20 mouse cellular contexts compared by ENCODE assay signal in genomic region chr7:84421291-84421665, GRCm38 (mm10). TPM values are rescaled to one million over a fixed set of nuclear protein-coding genes. Genes with fewer than 3 reads are reported as not detected.
DNase-seq lines count a peak whose midpoint lies in the region; ATAC-seq and TF ChIP-seq lines count a peak whose summit lies in the region.
"Had no signal": no experiment of that assay in that cellular context is flagged by ENCODE, and none has a peak within 500 bp of the region (broad histone marks: within the 10 kb centered on the region; RNA-seq: fewer than 3 reads in every experiment).

No protein-coding gene starts in this region.

- H3K9me3 ChIP-seq in CH12.LX (replicated peaks; ENCODE audit: low read length) = peaks cover 5% of the 10 kb centered on the region
- H3K9me3 ChIP-seq in intestine, embryonic 15.5 days = no peaks in the 10 kb centered on the region
- H3K9me3 ChIP-seq in heart, embryonic 11.5 days (replicated peaks; ENCODE audit: control insufficient read depth, low read length) = no peaks in the 10 kb centered on the region
- H3K9me3 ChIP-seq: embryonic facial prominence, embryonic 13.5 days; forebrain, embryonic 12.5 days; heart, embryonic 12.5 days; hindbrain, embryonic 12.5 days had no signal

- no peak for TF ChIP-seq POLR2A in CH12.LX (IDR thresholded peaks at IDR 0.05; ENCODE audit: low read depth, low read length)
- no peak for TF ChIP-seq POLR2A in small intestine, adult 2 months (IDR thresholded peaks at IDR 0.05; ENCODE audit: low read depth, low read length)

- H3K9ac ChIP-seq in CH12.LX (ENCODE audit: insufficient read depth, low read depth) = no peak overlapping the region
- H3K9ac ChIP-seq in intestine, embryonic 15.5 days = no peak overlapping the region
- no peak overlapping the region for H3K9ac ChIP-seq in heart, embryonic 11.5 days (ENCODE audit: low read depth, low read length)
- H3K9ac ChIP-seq: embryonic facial prominence, embryonic 13.5 days; forebrain, embryonic 12.5 days; heart, embryonic 12.5 days; hindbrain, embryonic 12.5 days had no signal

- H3K36me3 ChIP-seq in CH12.LX (replicated peaks in 1 of 2; ENCODE audit: control insufficient read depth in 1 of 2, insufficient read depth in 1 of 2, low read length in 1 of 2) = no peaks in the 10 kb centered on the region
- H3K36me3 ChIP-seq in intestine, embryonic 15.5 days = no peaks in the 10 kb centered on the region
- H3K36me3 ChIP-seq in small intestine, adult 2 months (ENCODE audit: control insufficient read depth, insufficient read depth, low read length) = no peaks in the 10 kb centered on the region
- H3K36me3 ChIP-seq in heart, embryonic 11.5 days (ENCODE audit: control insufficient read depth, insufficient read depth, low read length) = no peaks in the 10 kb centered on the region
- H3K36me3 ChIP-seq: embryonic facial prominence, embryonic 13.5 days; forebrain, embryonic 12.5 days; heart, embryonic 12.5 days; hindbrain, embryonic 12.5 days had no signal

- no peaks in the 10 kb centered on the region for H3K27me3 ChIP-seq in CH12.LX (replicated peaks)
- H3K27me3 ChIP-seq in intestine, embryonic 15.5 days (replicated peaks) = no peaks in the 10 kb centered on the region
- H3K27me3 ChIP-seq in small intestine, adult 2 months (ENCODE audit: control insufficient read depth, insufficient read depth, low read length) = no peaks in the 10 kb centered on the region
- H3K27me3 ChIP-seq in heart, embryonic 11.5 days (ENCODE audit: control insufficient read depth, insufficient read depth, low read length) = no peaks in the 10 kb centered on the region
- H3K27me3 ChIP-seq: embryonic facial prominence, embryonic 13.5 days; forebrain, embryonic 12.5 days; heart, embryonic 12.5 days; hindbrain, embryonic 12.5 days had no signal

- in situ Hi-C loops in CH12.LX (cut with MboI; ENCODE audit: low pct_ligation_motif_present, low pct_unique_long_range_greater_than_20kb, low sequenced_read_pairs) = loop anchor here (5.0 kb wide), 1 partner anchor 64 kb away; no protein-coding TSS in a partner anchor

- DNase-seq in kidney, adult 9 months = peak; percentile 51
- no peak for DNase-seq in kidney, postnatal 10 days
- DNase-seq in CH12.LX (ENCODE audit: extremely low read depth) = peak; percentile 40
- no peak for DNase-seq in thymus, postnatal 36 days
- DNase-seq in spleen, postnatal 14 days (ENCODE audit: low spot score in 2 of 2) = no peak
- DNase-seq: adrenal gland, adult 8-10 months; adrenal gland, postnatal 36 days; cerebellum, adult 8-10 months; cerebellum, postnatal 25 days; gastrocnemius, postnatal 10 days; heart, adult 2 months had no signal

- H3K79me2 ChIP-seq in CH12.LX (replicated peaks; ENCODE audit: control insufficient read depth, extremely low read depth, insufficient read depth, poor library complexity, severe bottlenecking) = no peaks in the 10 kb centered on the region

- no peak; the same call in 1 of the 2 replicates for TF ChIP-seq RAD21 in CH12.LX (IDR thresholded peaks at IDR 0.05; ENCODE audit: low read depth, low read length)

- H3K4me1 ChIP-seq in CH12.LX (ENCODE audit: control insufficient read depth in 1 of 2, insufficient read depth in 2 of 2) = peaks cover 2 to 15% of the 10 kb centered on the region in 2 experiments; a peak in 2 of 4 replicates
- no peaks in the 10 kb centered on the region for H3K4me1 ChIP-seq in intestine, embryonic 15.5 days (replicated peaks)
- peaks cover 4% of the 10 kb centered on the region; the same call in 1 of the 2 replicates for H3K4me1 ChIP-seq in small intestine, adult 2 months (ENCODE audit: control insufficient read depth, insufficient read depth, insufficient read length, low read length)
- H3K4me1 ChIP-seq in heart, embryonic 11.5 days (ENCODE audit: control insufficient read depth, insufficient read depth, low read length) = no peaks in the 10 kb centered on the region
- H3K4me1 ChIP-seq: embryonic facial prominence, embryonic 13.5 days; forebrain, embryonic 12.5 days; heart, embryonic 12.5 days; hindbrain, embryonic 12.5 days had no signal

- H3K27ac ChIP-seq in CH12.LX (ENCODE audit: insufficient read depth, low read depth) = no peak overlapping the region
- no peak overlapping the region for H3K27ac ChIP-seq in intestine, embryonic 15.5 days
- H3K27ac ChIP-seq in small intestine, adult 2 months (ENCODE audit: insufficient read depth, low read depth, low read length) = peak overlapping the region; percentile 79
- no peak overlapping the region for H3K27ac ChIP-seq in heart, embryonic 11.5 days (ENCODE audit: low read depth, low read length)
- H3K27ac ChIP-seq: embryonic facial prominence, embryonic 13.5 days; forebrain, embryonic 12.5 days; heart, adult 2 months; hindbrain, embryonic 12.5 days had no signal

- H3K4me2 ChIP-seq in CH12.LX (ENCODE audit: insufficient read depth, low read depth, poor library complexity, severe bottlenecking) = no peak overlapping the region
- no peak overlapping the region for H3K4me2 ChIP-seq in intestine, embryonic 15.5 days (replicated peaks)
- no peak overlapping the region for H3K4me2 ChIP-seq in heart, embryonic 11.5 days
- H3K4me2 ChIP-seq: embryonic facial prominence, embryonic 13.5 days; forebrain, embryonic 12.5 days; heart, embryonic 12.5 days; hindbrain, embryonic 12.5 days had no signal

- dilution Hi-C loops in CH12.LX (cut with MboI; ENCODE audit: extremely low pct_ligation_motif_present, extremely low pct_unique_long_range_greater_than_20kb, low sequenced_read_pairs) = no loop called here

- TF ChIP-seq EP300 in CH12.LX (IDR thresholded peaks at IDR 0.05; ENCODE audit: low read length) = no peak

- TF ChIP-seq CTCF in CH12.LX (conservative IDR thresholded peaks at IDR 0.05 in 1 of 2, IDR thresholded peaks at IDR 0.05 in 1 of 2; ENCODE audit: low read depth in 2 of 2, low read length in 2 of 2) = no peak
- TF ChIP-seq CTCF in small intestine, adult 2 months (IDR thresholded peaks at IDR 0.05; ENCODE audit: extremely low read depth, insufficient read length, insufficient replicate concordance, low read depth, low read length) = no peak

- no peak overlapping the region for H3K4me3 ChIP-seq in CH12.LX (replicated peaks in 1 of 3; ENCODE audit: low read depth in 2 of 3, low read length in 2 of 3, poor library complexity in 1 of 3)
- H3K4me3 ChIP-seq in intestine, embryonic 15.5 days (replicated peaks) = no peak overlapping the region
- H3K4me3 ChIP-seq in small intestine, adult 2 months (ENCODE audit: low read depth, low read length) = no peak overlapping the region
- H3K4me3 ChIP-seq in heart, embryonic 11.5 days (ENCODE audit: low read depth, low read length) = no peak overlapping the region
- H3K4me3 ChIP-seq: embryonic facial prominence, embryonic 13.5 days; forebrain, embryonic 12.5 days; heart, adult 2 months; heart, embryonic 12.5 days; hindbrain, embryonic 12.5 days had no signal

- ATAC-seq in intestine, embryonic 15.5 days = peak; percentile 79
- ATAC-seq in heart, embryonic 11.5 days (replicated peaks; ENCODE audit: insufficient number of reproducible peaks, low FRiP score, low TSS enrichment) = no peak
- ATAC-seq: forebrain, embryonic 16.5 days; hindbrain, embryonic 16.5 days had no signal

TF ChIP-seq in CH12.LX, 34 proteins besides CTCF, POLR2A, EP300 and RAD21:
- TF ChIP-seq IRF4 (IDR thresholded peaks at IDR 0.05; ENCODE audit: low read depth, low read length) (0 out of 2 replicates have a peak, but pooled peaks have one; percentile 13), MAFK (IDR thresholded peaks at IDR 0.05; ENCODE audit: insufficient replicate concordance, low read length) (no peak)

RNA-seq across cellular contexts. Expression of gene Arnt2, which starts 11.3 kb away (rescaled TPM):
- total RNA-seq in CH12.LX (2012; rRNA removed) (0.13 and 0.17 TPM in 2 replicates), CH12.LX (2014; rRNA removed) (0.03 and 0.04 TPM in 2 replicates)
- 0.27 TPM in 2 replicates for polyA plus RNA-seq in CH12.LX (2012; ENCODE audit: insufficient read length, low read depth)
- polyA plus RNA-seq in intestine, embryonic 15.5 days (2015; fragmentation: Nextera tagmentation; extraction: Ambion mirVana) = 3.4 and 3.8 TPM in 2 replicates
- polyA plus RNA-seq in small intestine, adult 2 months (2012; rRNA removed) = 0.58 and 3.2 TPM in 2 replicates
- polyA plus RNA-seq in heart, embryonic 11.5 days (2014; fragmentation: Nextera tagmentation; extraction: Ambion mirVana) = 3.1 and 3.2 TPM in 2 replicates

Comparison
In these comparisons a context has a peak if more than half of its experiments do, and no peak if none do; other contexts are left out.
1. DNase-seq: peak in kidney, adult 9 months (single experiment) and CH12.LX (single experiment); none in kidney, postnatal 10 days (single experiment), thymus, postnatal 36 days (0 of 2) and spleen, postnatal 14 days (0 of 2).